Mouse (Mus musculus): ENCODE data around the gene AW011738.
A peak's percentile ranks its signal among the peaks of the same experiment; 100 is the strongest.

The AW011738 gene

GRCm38 (mm10) chr4:156200623-156201475 lies 2.3 kb upstream of the AW011738 start, which contains the start of gene Isg15:
Gene Isg15, minus strand, starts transcription at chr4:156200818.
- DNase-seq (ENCODE audit: low spot score) = no peak

DNA sequence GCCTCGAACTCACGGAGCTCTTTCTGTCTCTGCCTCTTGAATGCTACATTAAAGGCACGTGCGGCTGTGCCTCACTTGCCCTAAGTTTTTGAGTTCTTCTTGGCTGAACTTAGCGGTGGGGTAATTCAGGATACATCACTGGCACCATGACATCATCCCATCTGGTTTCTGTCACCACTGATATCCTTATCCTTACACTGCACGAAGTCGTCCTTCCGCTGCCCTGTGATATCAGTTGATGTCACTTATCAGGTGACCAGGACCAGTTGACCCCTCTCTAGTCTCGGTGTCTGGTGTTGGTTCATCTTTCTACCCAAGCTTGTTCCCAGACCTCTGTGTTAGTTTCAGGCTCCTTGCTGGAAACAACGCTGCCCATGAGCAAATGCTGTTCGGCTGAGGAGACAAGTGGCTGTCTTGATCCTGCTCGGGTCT lies 626 bp upstream of the AW011738 start:
- DNase-seq (ENCODE audit: low spot score) = no peak

DNA sequence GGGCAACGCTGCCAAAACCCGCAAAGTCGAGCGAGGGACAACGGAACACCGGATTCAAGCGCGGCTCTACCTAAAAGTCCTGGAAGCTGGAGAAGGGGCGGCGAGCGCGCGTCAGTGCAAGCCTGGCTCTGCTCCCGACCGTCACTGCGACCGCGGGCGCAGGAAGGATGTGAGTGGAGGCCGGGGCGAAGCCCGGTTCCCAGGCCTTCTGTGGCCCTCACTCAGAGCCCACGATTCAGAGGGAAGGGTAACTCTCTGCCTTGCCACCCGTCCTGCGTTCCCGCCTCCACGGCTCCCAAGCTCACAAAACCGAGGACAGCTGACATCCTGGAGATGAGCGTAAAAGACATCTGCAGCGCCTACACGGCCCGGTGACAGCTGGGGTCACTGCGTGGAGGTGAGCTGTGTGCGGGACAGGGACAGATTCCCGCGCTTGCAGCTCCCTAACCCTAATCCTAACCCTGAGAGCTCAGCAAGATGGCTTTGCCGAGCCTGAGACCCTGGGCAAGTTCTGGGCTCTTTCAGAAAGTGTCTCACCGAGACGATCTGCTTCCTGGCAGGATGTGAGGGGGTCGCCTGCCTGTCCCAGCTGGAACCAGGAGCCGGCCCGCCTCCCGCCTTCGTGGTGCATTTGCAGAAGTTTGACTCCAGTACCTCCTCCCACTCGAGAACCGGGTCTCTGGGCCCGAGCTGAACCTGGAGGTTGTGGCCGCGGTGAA lies 468 bp downstream of the AW011738 start:
- no peak for DNase-seq (ENCODE audit: low spot score)

DNA sequence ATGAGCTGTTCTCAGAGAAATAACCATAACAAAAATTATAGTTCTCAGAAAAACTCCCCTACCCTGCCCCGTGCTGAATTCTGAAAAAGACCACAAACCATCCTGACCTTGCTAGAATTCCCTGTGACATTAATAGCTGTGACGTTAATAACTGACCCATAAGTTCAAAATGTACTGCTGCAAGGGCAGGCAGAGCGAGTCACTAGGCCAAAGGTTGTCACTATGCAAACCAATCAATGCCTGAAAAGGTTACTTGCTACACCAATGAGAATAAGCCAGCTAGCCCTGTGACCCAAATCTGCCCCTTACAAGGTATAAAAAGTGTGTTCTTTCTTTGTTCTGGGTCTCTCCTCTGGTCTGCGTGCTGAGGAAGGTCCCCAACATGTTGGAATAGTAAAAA lies 5.8 kb downstream of the AW011738 start:
- DNase-seq (ENCODE audit: low spot score) = no peak

- no peak for DNase-seq (ENCODE audit: low spot score)
These were observed 7.0 kb downstream of the AW011738 start for GRCm38 (mm10) chr4:156209963-156210635.

DNA sequence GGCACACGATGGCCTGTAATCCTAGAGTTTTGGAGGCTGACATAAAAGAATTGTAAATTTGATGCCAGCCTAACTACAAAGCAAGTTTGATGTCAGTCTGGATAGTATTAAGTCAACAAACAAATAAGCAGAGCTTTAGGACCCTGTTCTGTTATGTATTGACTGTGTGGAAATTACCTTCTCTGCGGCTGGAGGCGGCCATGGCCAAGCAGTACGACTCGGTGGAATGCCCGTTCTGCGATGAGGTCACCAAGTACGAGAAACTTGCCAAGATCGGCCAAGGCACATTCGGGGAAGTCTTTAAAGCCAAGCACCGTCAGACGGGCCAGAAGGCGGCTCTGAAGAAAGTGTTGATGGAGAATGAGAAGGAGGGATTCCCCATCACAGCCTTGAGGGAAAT lies 10.0 kb downstream of the AW011738 start:
- DNase-seq (ENCODE audit: low spot score) = no peak

DNA sequence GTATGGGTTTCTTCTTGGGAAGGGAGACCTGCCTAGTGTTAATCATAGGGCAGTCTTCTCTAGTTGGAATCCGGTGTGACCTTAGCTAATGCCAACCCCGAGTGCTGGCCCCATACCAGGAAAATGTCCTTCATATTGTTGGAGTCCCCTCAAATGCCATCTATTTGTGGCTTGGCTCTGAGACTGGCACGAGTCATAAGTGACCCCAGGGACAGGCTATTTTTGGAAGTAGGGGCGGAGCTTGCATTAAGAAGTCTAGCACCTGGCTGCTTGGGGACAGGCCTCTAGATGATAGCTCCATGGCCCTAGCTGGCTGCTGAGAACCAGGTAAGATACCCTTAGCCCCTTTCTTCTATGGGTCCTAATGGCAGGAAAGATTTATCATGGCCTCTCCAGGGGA lies 12.5 kb downstream of the AW011738 start, which contains the start of gene Perm1:
Perm1 (plus strand) TSS at position 220 of the 400 bp plus-strand sequence.
- no peak for DNase-seq (ENCODE audit: low spot score)

DNA sequence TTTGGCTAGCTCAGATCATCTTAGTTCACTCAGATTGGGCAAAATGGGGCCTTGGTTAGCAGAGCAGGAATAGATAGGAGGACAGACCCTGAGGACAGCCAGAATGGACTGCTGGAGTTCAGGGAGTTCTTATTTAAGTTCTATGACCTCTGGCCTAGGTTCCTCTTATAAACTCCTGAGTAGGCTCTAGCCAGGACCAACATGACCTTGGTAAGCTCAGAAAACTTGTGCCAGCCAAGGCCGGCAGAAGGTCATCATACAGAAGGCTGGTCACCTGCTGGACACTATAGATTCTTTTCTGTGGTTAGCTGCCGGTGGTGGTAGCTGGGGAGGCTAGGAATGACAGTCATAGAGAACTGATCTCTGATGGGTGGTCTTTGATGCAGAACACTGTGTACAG lies 13.1 kb downstream of the AW011738 start:
- no peak for DNase-seq (ENCODE audit: low spot score)

DNA sequence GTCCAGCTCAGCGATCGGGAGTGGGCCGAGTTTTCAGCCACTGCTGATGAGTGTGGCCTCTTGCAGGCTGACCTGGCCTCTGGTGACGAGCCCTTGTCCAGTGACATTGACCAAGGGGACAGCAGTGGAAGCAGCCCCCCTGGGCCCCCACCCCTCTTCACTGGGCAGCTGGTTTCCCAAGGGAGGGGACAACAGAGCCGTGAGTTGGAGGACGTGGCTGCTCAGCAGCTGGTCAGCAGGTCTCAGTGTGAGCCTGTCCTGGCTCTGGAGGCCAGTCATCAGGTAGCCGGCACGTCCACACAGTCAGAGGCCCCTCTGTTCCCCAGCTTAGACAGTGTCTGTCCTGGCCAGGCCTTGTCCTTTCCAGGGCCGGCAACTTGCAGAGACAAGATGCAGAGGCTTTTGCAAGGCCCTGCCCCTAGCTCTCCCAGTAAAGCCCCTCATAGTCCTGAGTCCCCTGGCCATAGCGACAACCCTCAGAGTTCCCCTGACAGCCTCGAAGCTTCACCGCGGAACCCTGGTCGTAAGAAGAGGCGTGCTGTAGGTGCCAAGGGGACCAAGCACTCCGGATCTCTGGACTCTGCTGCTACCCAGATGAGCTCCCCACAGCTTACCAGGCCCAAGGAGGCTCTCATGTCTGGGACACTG lies 14.0 kb downstream of the AW011738 start:
- no peak for DNase-seq (ENCODE audit: low spot score)

DNA sequence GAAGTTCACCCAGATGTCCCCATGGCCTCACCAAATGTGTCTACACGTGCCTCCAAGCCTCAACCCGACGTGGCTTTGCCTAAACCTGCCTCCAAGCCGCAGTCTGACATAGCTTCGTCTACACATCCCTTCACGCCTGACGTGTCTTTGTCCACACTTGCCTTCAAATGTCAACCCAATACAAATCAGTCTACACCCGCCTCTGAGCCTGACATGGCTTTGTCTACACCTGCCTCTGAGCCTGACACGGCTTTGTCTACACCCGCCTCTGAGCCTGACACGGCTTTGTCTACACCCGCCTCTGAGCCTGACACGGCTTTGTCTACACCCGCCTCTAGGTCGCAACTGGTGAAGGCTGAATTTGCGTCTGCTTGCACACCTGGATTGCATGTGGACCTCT lies 14.7 kb downstream of the AW011738 start:
- DNase-seq (ENCODE audit: low spot score) = no peak

GRCm38 (mm10) chr4:156219936-156220335 lies 16.8 kb downstream of the AW011738 start:
- no peak for DNase-seq (ENCODE audit: low spot score)

DNA sequence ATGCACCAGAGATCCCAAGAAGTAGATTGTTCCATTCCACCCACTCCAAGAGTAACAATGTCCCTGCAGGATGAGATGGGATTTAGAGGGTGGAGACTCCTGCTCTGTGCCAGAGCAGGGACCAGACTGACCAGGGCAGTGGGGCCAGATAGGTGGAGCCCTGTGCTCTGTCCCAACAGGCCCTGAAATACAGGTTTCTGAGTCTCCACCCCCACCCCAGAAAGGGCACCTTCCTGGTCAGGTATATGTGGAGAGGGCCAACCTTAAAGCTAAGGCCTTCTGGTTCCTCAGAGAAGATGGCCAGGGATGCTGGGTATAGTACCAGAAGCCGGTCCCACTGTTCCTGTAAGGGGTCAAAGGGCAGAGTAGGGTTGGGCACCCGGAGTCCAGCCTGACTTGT lies 21.2 kb downstream of the AW011738 start:
- no peak for DNase-seq (ENCODE audit: low spot score)

GRCm38 (mm10) chr4:156227752-156228392 lies 24.8 kb downstream of the AW011738 start:
- no peak for DNase-seq (ENCODE audit: low spot score)

- no peak for DNase-seq (ENCODE audit: low spot score)
These were observed 25.4 kb downstream of the AW011738 start for GRCm38 (mm10) chr4:156228393-156229024.

GRCm38 (mm10) chr4:156234021-156234501 lies 31.0 kb downstream of the AW011738 start:
- no peak for DNase-seq (ENCODE audit: low spot score)

GRCm38 (mm10) chr4:156234701-156235213 lies 31.7 kb downstream of the AW011738 start, which contains the start of gene Plekhn1:
Gene Plekhn1, minus strand, starts transcription at chr4:156234857.
- peak; percentile 55 for DNase-seq (ENCODE audit: low spot score)

DNA sequence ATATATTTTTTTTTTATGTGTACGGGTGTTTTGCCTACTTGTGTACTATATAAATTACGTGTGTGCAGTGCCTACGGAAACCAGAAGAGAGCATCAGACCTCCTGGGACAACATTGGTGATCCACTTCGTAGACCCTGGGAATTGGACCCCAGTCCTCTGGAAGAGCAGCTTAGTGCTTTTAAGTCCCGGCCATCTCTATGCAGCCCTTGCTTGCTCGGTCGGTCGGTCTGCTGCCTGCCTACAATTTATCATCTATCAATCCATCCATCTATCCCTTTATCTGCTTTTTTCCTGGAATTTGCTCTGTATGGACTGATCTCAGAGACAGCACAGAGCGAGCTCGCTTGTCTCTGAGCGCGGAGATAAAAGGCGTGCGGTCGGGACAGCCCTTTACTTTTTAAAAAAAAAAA lies 32.3 kb downstream of the AW011738 start:
- DNase-seq (ENCODE audit: low spot score) = no peak

GRCm38 (mm10) chr4:156235808-156236533 lies 32.9 kb downstream of the AW011738 start, which contains the start of gene Noc2l:
Gene Noc2l, plus strand, starts transcription at chr4:156236010.
- peak; percentile 77 for DNase-seq (ENCODE audit: low spot score)

GRCm38 (mm10) chr4:156236651-156237447 lies 33.7 kb downstream of the AW011738 start:
- DNase-seq (ENCODE audit: low spot score) = no peak
